Mouse (Mus musculus) bone marrow macrophage, adult 2 months (primary cell): ENCODE measurements at regions not wholly inside any gene's neighbourhood (a gene's known extent, or its start where the extent isn't known, plus 50 kb on each side); places are given as distances from the start of the nearest gene placed in this dataset.
"Not testable (repeated sequence)": the region's sequence is repeated elsewhere in the genome, so short reads cannot be mapped to it uniquely, and the experiment has no call there.

ENCODE experiments used
- H3K27ac ChIP-seq: 2 replicates; pipeline ENCODE4 v1.5.1; 2012; ENCODE audit warnings: low read depth, low read length; ENCODE audit not compliant: insufficient read depth
- H3K4me1 ChIP-seq: 2 replicates; pipeline ENCODE4 v1.6.1; 2012; ENCODE audit warnings: low read length; ENCODE audit not compliant: control insufficient read depth, insufficient read depth
- H3K4me3 ChIP-seq: 2 replicates; pipeline ENCODE4 v1.5.1; 2012; ENCODE audit warnings: mild to moderate bottlenecking, low read length, moderate library complexity; ENCODE audit not compliant: insufficient read depth
- CTCF ChIP-seq: IDR thresholded peaks from 2 replicates; pipeline ENCODE4 v1.5.1; 2012; ENCODE audit warnings: low read depth, mild to moderate bottlenecking, low read length, moderate library complexity
- POLR2A ChIP-seq: IDR thresholded peaks from 2 replicates; pipeline ENCODE4 v1.6.1; 2012; ENCODE audit warnings: mild to moderate bottlenecking, low read depth, low read length, borderline replicate concordance

- no peak overlapping the region for H3K4me3 ChIP-seq
- H3K27ac ChIP-seq = no peak overlapping the region
- no peak for TF ChIP-seq POLR2A
- TF ChIP-seq CTCF = no peak
- no peaks in the 10 kb centered on the region for H3K4me1 ChIP-seq
Measured at GRCm38 (mm10) chr15:52406156-52406885, 1478.4 kb upstream of the Gm7489 start.

DNA sequence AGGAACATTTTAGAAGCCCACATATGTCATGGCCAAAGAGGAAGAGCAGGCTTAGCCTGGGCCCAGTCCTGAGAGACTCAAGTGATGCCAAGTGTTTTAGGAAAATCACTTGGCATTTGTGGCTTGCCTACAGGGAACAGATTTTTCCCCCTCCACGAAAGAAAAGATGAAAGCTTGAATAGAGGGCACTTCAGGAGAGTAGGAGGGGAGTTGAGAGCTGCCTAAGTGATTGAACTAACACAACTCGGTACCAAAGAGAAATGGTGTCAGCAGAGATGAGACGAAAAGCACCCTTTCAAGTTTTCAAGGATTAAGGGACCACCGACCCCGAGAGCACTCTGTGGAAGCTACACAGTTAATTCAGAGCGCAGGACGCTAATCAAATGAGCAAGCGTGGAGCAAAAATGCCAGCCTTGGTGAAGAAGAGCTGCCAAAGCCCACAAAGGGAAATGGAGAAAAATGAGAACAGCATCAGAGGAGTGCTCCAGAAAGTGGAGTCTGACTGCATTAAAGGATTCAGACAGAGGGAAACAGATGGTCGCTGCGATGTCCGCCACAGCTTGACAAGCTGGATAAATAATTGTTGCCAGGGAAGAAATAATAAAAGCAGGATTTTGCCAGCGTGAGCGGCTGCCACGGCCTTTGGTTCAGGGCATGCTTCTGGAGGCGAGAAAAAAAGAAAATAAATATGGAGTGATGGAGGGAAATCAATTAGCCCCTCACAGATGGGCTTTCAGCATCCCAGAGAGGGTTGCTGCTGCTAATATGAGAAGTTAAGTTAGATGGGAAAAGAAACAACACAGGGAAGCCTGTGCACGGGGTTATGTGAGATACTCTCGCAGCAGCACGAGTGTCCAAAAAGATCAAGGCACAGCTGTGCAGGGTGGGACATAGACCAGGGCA, 1471.6 kb upstream of the Gm7489 start:
- no peak for TF ChIP-seq CTCF
- H3K27ac ChIP-seq = no peak overlapping the region
- no peak overlapping the region for H3K4me3 ChIP-seq
- H3K4me1 ChIP-seq = no peaks in the 10 kb centered on the region

DNA sequence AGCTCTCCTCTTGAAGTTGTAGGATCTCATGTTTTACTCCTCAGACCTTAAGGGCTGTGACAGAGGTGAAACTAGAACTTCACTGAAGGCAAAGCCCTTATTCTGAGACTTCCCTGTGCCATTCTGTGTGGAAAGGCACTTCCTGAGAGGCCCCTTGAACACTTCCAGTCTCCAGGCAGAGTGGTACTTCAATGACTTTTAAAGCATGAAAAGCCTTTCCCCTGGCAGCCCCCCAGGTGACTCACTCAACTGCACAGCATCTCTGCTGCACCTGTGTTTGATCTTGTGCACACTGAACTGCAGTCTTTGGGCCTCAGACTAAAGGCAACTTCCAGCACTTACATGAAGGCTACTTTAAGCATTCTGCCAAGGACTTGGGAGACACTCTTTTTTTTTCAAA, 1458.7 kb upstream of the Gm7489 start:
- Histone ChIP-seq H3K4me1 (no peaks in the 10 kb centered on the region), H3K4me3 (no peak overlapping the region), H3K27ac (no peak overlapping the region)
- no peak for TF ChIP-seq POLR2A
- TF ChIP-seq CTCF = no peak

DNA sequence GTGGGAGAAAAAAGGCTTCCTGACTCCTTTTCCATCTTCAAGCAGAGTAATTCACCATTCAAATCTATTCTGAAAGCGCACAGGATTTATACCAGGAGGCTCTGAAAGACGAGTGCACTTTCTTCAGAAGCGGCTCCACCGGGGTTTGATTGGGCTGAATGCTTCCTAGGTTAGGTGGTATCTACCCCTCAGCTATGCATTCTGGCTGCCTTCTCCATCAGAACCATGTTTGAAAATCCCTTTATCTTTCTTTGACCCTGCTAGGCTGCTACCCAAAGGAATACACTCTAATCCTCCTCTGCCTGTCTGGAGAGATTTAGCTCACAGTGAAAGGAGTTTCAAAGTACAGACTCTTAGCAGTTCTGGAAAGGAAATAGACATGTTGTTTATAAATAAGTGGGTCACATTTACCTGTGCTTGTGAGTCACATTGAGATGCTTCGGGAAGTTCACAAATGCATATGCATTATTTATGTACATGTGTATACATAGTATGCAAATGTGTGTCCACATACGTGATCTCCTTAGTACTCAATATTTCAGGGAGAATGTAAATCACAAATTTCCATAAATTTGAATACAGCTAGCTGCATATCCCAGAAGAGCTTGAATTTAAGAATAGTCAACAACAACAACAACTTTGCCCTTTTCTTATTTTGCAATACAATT, 1454.1 kb upstream of the Gm7489 start:
- H3K27ac ChIP-seq = no peak overlapping the region
- no peak overlapping the region for H3K4me3 ChIP-seq
- TF ChIP-seq CTCF (no peak), POLR2A (no peak)
- H3K4me1 ChIP-seq = no peaks in the 10 kb centered on the region

GRCm38 (mm10) chr15:52433639-52434038, 1451.1 kb upstream of the Gm7489 start:
- H3K4me1 ChIP-seq = no peaks in the 10 kb centered on the region
- no peak overlapping the region for H3K27ac ChIP-seq
- no peak for TF ChIP-seq CTCF
- no peak for TF ChIP-seq POLR2A
- no peak overlapping the region for H3K4me3 ChIP-seq

DNA sequence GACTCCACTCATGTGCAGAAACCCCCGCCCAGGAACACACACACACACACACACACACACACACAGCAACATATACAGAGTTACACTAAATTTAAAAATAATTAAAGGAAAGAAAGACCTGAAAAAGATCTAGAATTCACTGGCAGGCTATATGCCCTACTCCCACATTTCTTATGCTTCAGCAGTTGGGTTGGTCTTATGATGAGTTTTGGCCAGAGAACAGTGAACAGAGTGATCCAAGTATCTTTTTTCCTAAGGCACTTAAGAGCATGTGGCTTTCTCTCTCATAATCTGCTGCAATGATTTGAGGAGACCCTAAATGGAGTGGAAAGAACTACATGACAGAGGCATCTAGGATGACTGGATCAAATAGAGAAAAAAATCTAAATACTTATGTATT, 1446.3 kb upstream of the Gm7489 start:
- Histone ChIP-seq H3K4me3 (no peak overlapping the region), H3K27ac (no peak overlapping the region), H3K4me1 (no peaks in the 10 kb centered on the region)
- TF ChIP-seq POLR2A = no peak
- no peak for TF ChIP-seq CTCF

GRCm38 (mm10) chr15:52458782-52459181, 1425.9 kb upstream of the Gm7489 start:
- H3K4me3 ChIP-seq = no peak overlapping the region
- H3K4me1 ChIP-seq = no peaks in the 10 kb centered on the region
- H3K27ac ChIP-seq = no peak overlapping the region
- TF ChIP-seq POLR2A (no peak), CTCF (peak; percentile 52; the same call in 1 of the 2 replicates)

DNA sequence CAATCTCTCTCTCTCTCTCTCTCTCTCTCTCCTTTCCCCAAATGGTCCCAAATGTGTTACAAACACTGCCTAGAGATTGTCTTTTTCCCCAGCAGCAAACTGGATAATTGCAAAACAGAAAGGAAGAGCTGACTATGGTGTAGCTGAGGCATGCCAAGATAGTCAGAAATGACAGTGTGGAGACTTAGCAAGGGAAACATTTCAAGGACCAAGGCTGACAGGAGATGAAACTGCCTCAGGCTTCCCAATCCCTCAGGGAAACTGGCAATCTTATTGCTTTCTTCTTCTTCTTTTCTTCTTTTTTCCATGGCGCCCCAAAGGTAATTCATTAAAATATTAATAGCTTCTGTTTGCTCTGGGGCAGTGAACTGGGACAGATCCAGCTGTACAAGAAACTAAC, 1425.4 kb upstream of the Gm7489 start:
- no peak overlapping the region for H3K27ac ChIP-seq
- no peak for TF ChIP-seq POLR2A
- TF ChIP-seq CTCF = no peak
- no peak overlapping the region for H3K4me3 ChIP-seq
- H3K4me1 ChIP-seq = no peaks in the 10 kb centered on the region

- Histone ChIP-seq H3K4me3 (no peak overlapping the region), H3K4me1 (no peaks in the 10 kb centered on the region), H3K27ac (no peak overlapping the region)
- TF ChIP-seq POLR2A (no peak), CTCF (no peak)
Measured at GRCm38 (mm10) chr15:52464226-52465138, 1420.2 kb upstream of the Gm7489 start.

- H3K27ac ChIP-seq, H3K4me1 ChIP-seq, H3K4me3 ChIP-seq: not testable (repeated sequence)
Measured at GRCm38 (mm10) chr15:52478124-52478523, 1406.6 kb upstream of the Gm7489 start.
